Mouse (Mus musculus): ENCODE data around the gene Rnf167. TPM values are rescaled to one million over a fixed set of nuclear protein-coding genes. Genes with fewer than 3 reads are reported as not detected.
A peak's percentile ranks its signal among the peaks of the same experiment; 100 is the strongest.

Gene Rnf167
- polyA plus RNA-seq, 1 experiment from 2014 or later, result 73.2 TPM

DNA sequence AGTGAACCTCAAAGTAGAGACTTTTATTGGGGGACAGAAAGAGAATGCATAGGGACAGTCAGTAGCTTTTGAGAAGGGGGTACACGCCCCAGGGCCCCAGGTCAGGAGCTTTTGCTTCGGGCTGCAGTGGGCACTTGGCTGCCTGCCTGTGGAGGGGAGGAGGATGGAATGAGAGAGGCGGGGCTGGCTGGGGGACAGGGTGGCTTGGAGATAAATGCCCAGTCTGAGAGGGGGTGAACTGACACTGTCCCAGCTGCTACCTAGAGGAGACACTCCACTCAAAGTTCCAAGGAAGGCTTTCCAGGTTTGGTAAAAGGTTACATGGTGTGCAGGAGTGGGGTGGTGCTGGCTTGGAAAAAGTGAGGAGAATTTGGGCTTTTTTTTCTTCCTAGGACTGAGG lies 9.9 kb downstream of the Rnf167 start, which contains the start of gene Eno3:
Gene Eno3 (plus strand): TSS at position 239 of the 400 bp plus-strand sequence.
- Histone ChIP-seq H3K4me3 (ENCODE audit: control insufficient read depth in 1 of 2, insufficient read depth in 1 of 2, low read depth in 1 of 2, low read length in 2 of 2) (peak within 1 kb of the TSS; percentile 79 to 97), H3K36me3 (ENCODE audit: control insufficient read depth, insufficient read depth, low read length) (peaks cover 49% of the 10 kb centered on the region), H3K4me2 (ENCODE audit: low read length) (peak within 1 kb of the TSS; percentile 90), H3K27ac (replicated peaks in 1 of 2; ENCODE audit: control insufficient read depth in 1 of 2, insufficient read depth in 1 of 2, low read depth in 2 of 2, low read length in 2 of 2) (peak within 1 kb of the TSS; percentile 85 to 98), H3K9me3 (ENCODE audit: control insufficient read depth, low read length) (no peaks in the 10 kb centered on the region), H3K4me1 (ENCODE audit: control insufficient read depth in 2 of 2, insufficient read depth in 2 of 2, low read length in 2 of 2) (peaks cover 35 to 46% of the 10 kb centered on the region in 2 experiments), H3K27me3 (ENCODE audit: control insufficient read depth, insufficient read depth, low read length) (no peaks in the 10 kb centered on the region), H3K9ac (ENCODE audit: low read length) (peak within 1 kb of the TSS; percentile 99)
- ATAC-seq (ENCODE audit: insufficient number of reproducible peaks, insufficient read depth, low FRiP score, low read depth), result peak; percentile 54
- 9% methylated on average over 3 of the region's 3 CpGs for WGBS

DNA sequence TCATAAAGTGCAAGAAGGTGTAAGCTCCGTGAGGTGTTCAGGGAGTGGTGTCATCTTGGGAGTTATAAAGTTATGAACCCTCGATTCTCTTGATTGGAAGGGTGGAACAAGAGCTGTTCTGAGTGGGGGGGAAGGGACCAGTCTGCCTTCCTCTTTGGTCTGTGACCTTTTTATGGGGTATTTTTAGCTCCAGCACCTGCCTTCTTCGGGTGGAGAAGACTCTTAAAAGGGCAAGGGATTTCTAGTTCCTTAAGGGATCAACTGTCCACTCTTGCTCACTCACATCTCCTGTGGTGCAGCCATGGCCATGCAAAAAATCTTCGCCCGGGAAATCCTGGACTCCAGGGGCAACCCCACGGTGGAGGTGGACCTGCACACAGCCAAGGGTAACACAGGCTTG lies 10.5 kb downstream of the Rnf167 start:
- no peaks in the 10 kb centered on the region for H3K9me3 ChIP-seq (ENCODE audit: control insufficient read depth, low read length)
- WGBS, result 29% methylated on average over 6 of the region's 6 CpGs
- H3K27me3 ChIP-seq (ENCODE audit: control insufficient read depth, insufficient read depth, low read length), result no peaks in the 10 kb centered on the region
- ATAC-seq (ENCODE audit: insufficient number of reproducible peaks, insufficient read depth, low FRiP score, low read depth), result no peak
- H3K4me3 ChIP-seq (ENCODE audit: control insufficient read depth in 1 of 2, insufficient read depth in 1 of 2, low read depth in 1 of 2, low read length in 2 of 2), result peak overlapping the region; percentile 79 to 97
- peak overlapping the region; percentile 85 to 98 for H3K27ac ChIP-seq (replicated peaks in 1 of 2; ENCODE audit: control insufficient read depth in 1 of 2, insufficient read depth in 1 of 2, low read depth in 2 of 2, low read length in 2 of 2)
- H3K4me1 ChIP-seq (ENCODE audit: control insufficient read depth in 2 of 2, insufficient read depth in 2 of 2, low read length in 2 of 2), result peaks cover 32 to 40% of the 10 kb centered on the region in 2 experiments
- H3K4me2 ChIP-seq (ENCODE audit: low read length), result peak overlapping the region; percentile 90
- peak overlapping the region; percentile 99 for H3K9ac ChIP-seq (ENCODE audit: low read length)
- H3K36me3 ChIP-seq (ENCODE audit: control insufficient read depth, insufficient read depth, low read length), result peaks cover 49% of the 10 kb centered on the region

DNA sequence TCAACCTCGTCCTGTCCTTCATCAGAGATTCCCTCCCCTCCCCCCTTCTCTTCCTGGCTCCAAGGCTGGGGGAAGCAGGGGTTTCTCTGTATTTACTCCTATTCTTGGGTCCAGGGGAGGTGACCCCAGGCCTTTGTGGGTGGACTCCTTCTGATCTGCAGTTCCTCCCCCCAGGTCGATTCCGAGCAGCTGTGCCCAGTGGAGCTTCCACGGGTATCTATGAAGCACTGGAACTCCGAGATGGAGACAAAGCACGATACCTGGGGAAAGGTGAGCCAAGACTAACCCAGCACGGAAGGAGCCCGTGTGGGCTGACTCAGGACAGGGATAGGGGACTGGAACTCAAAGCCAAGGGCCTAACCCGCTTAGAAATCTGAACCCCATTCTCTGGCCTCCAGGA lies 11.0 kb downstream of the Rnf167 start:
- Histone ChIP-seq H3K27me3 (ENCODE audit: control insufficient read depth, insufficient read depth, low read length) (no peaks in the 10 kb centered on the region), H3K9me3 (ENCODE audit: control insufficient read depth, low read length) (no peaks in the 10 kb centered on the region), H3K27ac (replicated peaks in 1 of 2; ENCODE audit: control insufficient read depth in 1 of 2, insufficient read depth in 1 of 2, low read depth in 2 of 2, low read length in 2 of 2) (peak overlapping the region; percentile 85 to 98; a peak in 3 of 4 replicates), H3K36me3 (ENCODE audit: control insufficient read depth, insufficient read depth, low read length) (peaks cover 49% of the 10 kb centered on the region), H3K4me3 (ENCODE audit: control insufficient read depth in 1 of 2, insufficient read depth in 1 of 2, low read depth in 1 of 2, low read length in 2 of 2) (peak overlapping the region; percentile 79 to 97), H3K4me1 (ENCODE audit: control insufficient read depth in 2 of 2, insufficient read depth in 2 of 2, low read length in 2 of 2) (peaks cover 29 to 37% of the 10 kb centered on the region in 2 experiments), H3K9ac (ENCODE audit: low read length) (peak overlapping the region; percentile 99), H3K4me2 (ENCODE audit: low read length) (peak overlapping the region; percentile 90)
- no peak for ATAC-seq (ENCODE audit: insufficient number of reproducible peaks, insufficient read depth, low FRiP score, low read depth)
- WGBS, result 47% methylated on average over 9 of the region's 9 CpGs

GRCm38 (mm10) chr11:70658521-70658920 lies 11.5 kb downstream of the Rnf167 start:
- peak overlapping the region; percentile 79 to 97; a peak in 3 of 4 replicates for H3K4me3 ChIP-seq (ENCODE audit: control insufficient read depth in 1 of 2, insufficient read depth in 1 of 2, low read depth in 1 of 2, low read length in 2 of 2)
- H3K27me3 ChIP-seq (ENCODE audit: control insufficient read depth, insufficient read depth, low read length), result no peaks in the 10 kb centered on the region
- peaks cover 29 to 39% of the 10 kb centered on the region in 2 experiments for H3K4me1 ChIP-seq (ENCODE audit: control insufficient read depth in 2 of 2, insufficient read depth in 2 of 2, low read length in 2 of 2)
- ATAC-seq (ENCODE audit: insufficient number of reproducible peaks, insufficient read depth, low FRiP score, low read depth), result no peak
- H3K36me3 ChIP-seq (ENCODE audit: control insufficient read depth, insufficient read depth, low read length), result peaks cover 52% of the 10 kb centered on the region
- H3K9me3 ChIP-seq (ENCODE audit: control insufficient read depth, low read length), result no peaks in the 10 kb centered on the region
- peak overlapping the region; percentile 90 for H3K4me2 ChIP-seq (ENCODE audit: low read length)
- peak overlapping the region; percentile 99 for H3K9ac ChIP-seq (ENCODE audit: low read length)
- WGBS, result 79% methylated on average over 5 of the region's 5 CpGs
- no peak overlapping the region for H3K27ac ChIP-seq (replicated peaks in 1 of 2; ENCODE audit: control insufficient read depth in 1 of 2, insufficient read depth in 1 of 2, low read depth in 2 of 2, low read length in 2 of 2)

DNA sequence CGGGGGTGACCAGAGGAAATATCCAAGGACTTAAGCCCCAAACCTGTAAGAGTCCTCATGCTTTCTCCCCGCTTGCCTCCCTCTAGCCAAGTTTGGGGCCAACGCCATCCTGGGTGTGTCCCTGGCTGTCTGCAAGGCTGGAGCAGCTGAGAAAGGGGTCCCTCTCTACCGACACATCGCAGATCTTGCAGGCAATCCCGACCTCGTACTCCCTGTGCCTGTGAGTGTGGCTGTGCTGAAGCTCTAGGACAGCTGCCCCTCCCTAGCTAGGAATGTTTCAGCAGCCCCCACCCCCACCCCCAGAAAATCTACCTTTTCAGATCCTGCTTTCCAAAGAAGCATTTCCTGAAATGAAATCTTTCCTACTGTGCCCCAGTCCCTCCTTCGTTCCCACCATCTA lies 11.9 kb downstream of the Rnf167 start:
- Histone ChIP-seq H3K4me3 (ENCODE audit: control insufficient read depth in 1 of 2, insufficient read depth in 1 of 2, low read depth in 1 of 2, low read length in 2 of 2) (no peak overlapping the region), H3K36me3 (ENCODE audit: control insufficient read depth, insufficient read depth, low read length) (peaks cover 56% of the 10 kb centered on the region), H3K4me1 (ENCODE audit: control insufficient read depth in 2 of 2, insufficient read depth in 2 of 2, low read length in 2 of 2) (peaks cover 29 to 39% of the 10 kb centered on the region in 2 experiments), H3K9me3 (ENCODE audit: control insufficient read depth, low read length) (no peaks in the 10 kb centered on the region), H3K4me2 (ENCODE audit: low read length) (peak overlapping the region; percentile 90), H3K9ac (ENCODE audit: low read length) (peak overlapping the region; percentile 99), H3K27ac (replicated peaks in 1 of 2; ENCODE audit: control insufficient read depth in 1 of 2, insufficient read depth in 1 of 2, low read depth in 2 of 2, low read length in 2 of 2) (no peak overlapping the region), H3K27me3 (ENCODE audit: control insufficient read depth, insufficient read depth, low read length) (no peaks in the 10 kb centered on the region)
- 51% methylated on average over 7 of the region's 8 CpGs for WGBS
- ATAC-seq (ENCODE audit: insufficient number of reproducible peaks, insufficient read depth, low FRiP score, low read depth), result no peak

DNA sequence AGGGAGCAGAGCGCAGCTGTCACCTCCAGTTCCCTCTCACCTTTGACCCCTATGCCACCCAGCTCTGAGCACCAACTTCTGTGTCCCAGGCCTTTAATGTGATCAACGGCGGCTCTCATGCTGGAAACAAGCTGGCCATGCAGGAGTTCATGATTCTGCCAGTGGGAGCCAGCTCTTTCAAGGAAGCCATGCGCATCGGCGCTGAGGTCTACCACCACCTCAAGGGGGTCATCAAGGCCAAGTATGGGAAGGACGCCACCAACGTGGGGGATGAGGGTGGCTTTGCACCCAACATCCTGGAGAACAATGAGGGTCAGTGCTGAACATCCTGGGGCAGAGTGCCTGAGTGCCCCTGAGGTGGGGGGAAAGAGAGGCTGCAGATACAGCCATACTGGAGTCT lies 13.5 kb downstream of the Rnf167 start:
- ATAC-seq (ENCODE audit: insufficient number of reproducible peaks, insufficient read depth, low FRiP score, low read depth), result no peak
- Histone ChIP-seq H3K4me3 (ENCODE audit: control insufficient read depth in 1 of 2, insufficient read depth in 1 of 2, low read depth in 1 of 2, low read length in 2 of 2) (no peak overlapping the region), H3K27ac (replicated peaks in 1 of 2; ENCODE audit: control insufficient read depth in 1 of 2, insufficient read depth in 1 of 2, low read depth in 2 of 2, low read length in 2 of 2) (no peak overlapping the region), H3K27me3 (ENCODE audit: control insufficient read depth, insufficient read depth, low read length) (no peaks in the 10 kb centered on the region), H3K9me3 (ENCODE audit: control insufficient read depth, low read length) (no peaks in the 10 kb centered on the region), H3K9ac (ENCODE audit: low read length) (no peak overlapping the region), H3K4me2 (ENCODE audit: low read length) (no peak overlapping the region), H3K36me3 (ENCODE audit: control insufficient read depth, insufficient read depth, low read length) (peaks cover 73% of the 10 kb centered on the region), H3K4me1 (ENCODE audit: control insufficient read depth in 2 of 2, insufficient read depth in 2 of 2, low read length in 2 of 2) (peaks cover 29 to 41% of the 10 kb centered on the region in 2 experiments)
- WGBS, result 90% methylated on average over 8 of the region's 8 CpGs

- H3K4me2 ChIP-seq (ENCODE audit: low read length), result no peak overlapping the region
- 0 out of 4 replicates have a peak overlapping the region, but pooled peaks of 1 of the 2 experiments have one; percentile 19 for H3K27ac ChIP-seq (replicated peaks in 1 of 2; ENCODE audit: control insufficient read depth in 1 of 2, insufficient read depth in 1 of 2, low read depth in 2 of 2, low read length in 2 of 2)
- H3K9me3 ChIP-seq (ENCODE audit: control insufficient read depth, low read length), result no peaks in the 10 kb centered on the region
- H3K4me1 ChIP-seq (ENCODE audit: control insufficient read depth in 2 of 2, insufficient read depth in 2 of 2, low read length in 2 of 2), result peaks cover 9 to 33% of the 10 kb centered on the region in 2 experiments
- no peak for ATAC-seq (ENCODE audit: insufficient number of reproducible peaks, insufficient read depth, low FRiP score, low read depth)
- no peaks in the 10 kb centered on the region for H3K27me3 ChIP-seq (ENCODE audit: control insufficient read depth, insufficient read depth, low read length)
- H3K9ac ChIP-seq (ENCODE audit: low read length), result no peak overlapping the region
- H3K36me3 ChIP-seq (ENCODE audit: control insufficient read depth, insufficient read depth, low read length), result peaks cover 88% of the 10 kb centered on the region
- no peak overlapping the region for H3K4me3 ChIP-seq (ENCODE audit: control insufficient read depth in 1 of 2, insufficient read depth in 1 of 2, low read depth in 1 of 2, low read length in 2 of 2)
- WGBS, result 73% methylated on average over 8 of the region's 8 CpGs
Measured at GRCm38 (mm10) chr11:70663101-70663500, 16.1 kb downstream of the Rnf167 start.

- Histone ChIP-seq H3K9ac (ENCODE audit: low read length) (no peak overlapping the region), H3K4me3 (ENCODE audit: control insufficient read depth in 1 of 2, insufficient read depth in 1 of 2, low read depth in 1 of 2, low read length in 2 of 2) (no peak overlapping the region), H3K4me2 (ENCODE audit: low read length) (no peak overlapping the region), H3K27me3 (ENCODE audit: control insufficient read depth, insufficient read depth, low read length) (no peaks in the 10 kb centered on the region), H3K9me3 (ENCODE audit: control insufficient read depth, low read length) (no peaks in the 10 kb centered on the region), H3K27ac (replicated peaks in 1 of 2; ENCODE audit: control insufficient read depth in 1 of 2, insufficient read depth in 1 of 2, low read depth in 2 of 2, low read length in 2 of 2) (0 out of 4 replicates have a peak overlapping the region, but pooled peaks of 1 of the 2 experiments have one; percentile 24), H3K4me1 (ENCODE audit: control insufficient read depth in 2 of 2, insufficient read depth in 2 of 2, low read length in 2 of 2) (peaks cover 3 to 27% of the 10 kb centered on the region in 2 experiments; a peak in 3 of 4 replicates), H3K36me3 (ENCODE audit: control insufficient read depth, insufficient read depth, low read length) (peaks cover 82% of the 10 kb centered on the region)
- WGBS, result 69% methylated on average over 6 of the region's 6 CpGs
- no peak for ATAC-seq (ENCODE audit: insufficient number of reproducible peaks, insufficient read depth, low FRiP score, low read depth)
Measured at GRCm38 (mm10) chr11:70663957-70664356, 16.9 kb downstream of the Rnf167 start.

All from heart, embryonic 14.5 days (tissue).